Mouse (Mus musculus): ENCODE measurements around the gene Ctnna3. TPM values are rescaled to one million over a fixed set of nuclear protein-coding genes. Genes with fewer than 3 reads are reported as not detected.

Ctnna3 gene
- polyA plus RNA-seq, 1 experiment from 2014 or later: 18.5 TPM

GRCm38 (mm10) chr10:64082345-64082744, 652.4 kb downstream of the Ctnna3 start:
- WGBS: 69% methylated on average over 3 of the region's 3 CpGs
- no peak overlapping the region for H3K4me3 ChIP-seq

GRCm38 (mm10) chr10:64083813-64084212, 653.9 kb downstream of the Ctnna3 start:
- no peak overlapping the region for H3K4me2 ChIP-seq
- 50% methylated on average over 11 of the region's 11 CpGs for WGBS
- H3K9ac ChIP-seq: no peak overlapping the region

More at GRCm38 (mm10) chr10:64082345-64082744, 652.4 kb downstream of the Ctnna3 start:
- no peak for ATAC-seq (ENCODE audit: extremely low read depth, insufficient number of reproducible peaks, low FRiP score, low TSS enrichment)
- Histone ChIP-seq H3K4me2 (no peak overlapping the region), H3K4me1 (peaks cover 11% of the 10 kb centered on the region), H3K9ac (no peak overlapping the region), H3K27ac (replicated peaks) (no peak overlapping the region), H3K27me3 (replicated peaks) (no peaks in the 10 kb centered on the region; the same call in 1 of the 2 replicates), H3K9me3 (no peaks in the 10 kb centered on the region), H3K36me3 (no peaks in the 10 kb centered on the region)

GRCm38 (mm10) chr10:64084465-64084864, 654.6 kb downstream of the Ctnna3 start:
- no peaks in the 10 kb centered on the region for H3K36me3 ChIP-seq
- H3K9ac ChIP-seq: no peak overlapping the region
- H3K9me3 ChIP-seq: no peaks in the 10 kb centered on the region
- H3K27me3 ChIP-seq (replicated peaks): peaks cover 16% of the 10 kb centered on the region
- H3K4me2 ChIP-seq: no peak overlapping the region
- H3K4me3 ChIP-seq: no peak overlapping the region
- no peak for ATAC-seq (ENCODE audit: extremely low read depth, insufficient number of reproducible peaks, low FRiP score, low TSS enrichment)
- peaks cover 19% of the 10 kb centered on the region for H3K4me1 ChIP-seq
- H3K27ac ChIP-seq (replicated peaks): no peak overlapping the region
- 44% methylated on average over 4 of the region's 4 CpGs for WGBS

More at GRCm38 (mm10) chr10:64083813-64084212, 653.9 kb downstream of the Ctnna3 start:
- Histone ChIP-seq H3K27me3 (replicated peaks) (peaks cover 12% of the 10 kb centered on the region), H3K4me3 (no peak overlapping the region), H3K36me3 (no peaks in the 10 kb centered on the region), H3K27ac (replicated peaks) (no peak overlapping the region), H3K4me1 (peaks cover 19% of the 10 kb centered on the region), H3K9me3 (no peaks in the 10 kb centered on the region)
- no peak for ATAC-seq (ENCODE audit: extremely low read depth, insufficient number of reproducible peaks, low FRiP score, low TSS enrichment)

- Histone ChIP-seq H3K27me3 (replicated peaks) (peaks cover 19% of the 10 kb centered on the region), H3K9me3 (no peaks in the 10 kb centered on the region), H3K9ac (no peak overlapping the region), H3K4me1 (peaks cover 28% of the 10 kb centered on the region), H3K4me3 (no peak overlapping the region), H3K4me2 (peak overlapping the region; percentile 74; the same call in 1 of the 2 replicates), H3K36me3 (no peaks in the 10 kb centered on the region), H3K27ac (replicated peaks) (no peak overlapping the region)
- WGBS: 69% methylated on average over 16 of the region's 16 CpGs
- no peak for ATAC-seq (ENCODE audit: extremely low read depth, insufficient number of reproducible peaks, low FRiP score, low TSS enrichment)
Observed at GRCm38 (mm10) chr10:64086183-64086566, 656.3 kb downstream of the Ctnna3 start.

- Histone ChIP-seq H3K4me3 (peak overlapping the region; percentile 50), H3K9me3 (no peaks in the 10 kb centered on the region), H3K4me2 (peak overlapping the region; percentile 74), H3K9ac (peak overlapping the region; percentile 40; the same call in 1 of the 2 replicates), H3K27me3 (replicated peaks) (peaks cover 19% of the 10 kb centered on the region), H3K36me3 (no peaks in the 10 kb centered on the region), H3K27ac (replicated peaks) (no peak overlapping the region), H3K4me1 (peaks cover 28% of the 10 kb centered on the region)
- ATAC-seq (ENCODE audit: extremely low read depth, insufficient number of reproducible peaks, low FRiP score, low TSS enrichment): no peak
- WGBS: 5% methylated on average over 12 of the region's 12 CpGs
Observed at GRCm38 (mm10) chr10:64086567-64087391, 656.9 kb downstream of the Ctnna3 start.

- Histone ChIP-seq H3K9me3 (no peaks in the 10 kb centered on the region), H3K4me1 (peaks cover 28% of the 10 kb centered on the region), H3K27me3 (replicated peaks) (peaks cover 19% of the 10 kb centered on the region), H3K4me2 (peak overlapping the region; percentile 74), H3K9ac (peak overlapping the region; percentile 73), H3K4me3 (peak overlapping the region; percentile 50), H3K36me3 (no peaks in the 10 kb centered on the region), H3K27ac (replicated peaks) (no peak overlapping the region)
- 3% methylated on average over 12 of the region's 12 CpGs for WGBS
- no peak for ATAC-seq (ENCODE audit: extremely low read depth, insufficient number of reproducible peaks, low FRiP score, low TSS enrichment)
Observed at GRCm38 (mm10) chr10:64087521-64087920, 657.6 kb downstream of the Ctnna3 start.

- no peak overlapping the region for H3K27ac ChIP-seq (replicated peaks)
- ATAC-seq (ENCODE audit: extremely low read depth, insufficient number of reproducible peaks, low FRiP score, low TSS enrichment): no peak
- 7% methylated on average over 26 of the region's 26 CpGs for WGBS
- H3K4me3 ChIP-seq: peak overlapping the region; percentile 50
- no peaks in the 10 kb centered on the region for H3K9me3 ChIP-seq
- H3K4me2 ChIP-seq: peak overlapping the region; percentile 74
- H3K36me3 ChIP-seq: no peaks in the 10 kb centered on the region
- H3K4me1 ChIP-seq: peaks cover 28% of the 10 kb centered on the region
- H3K27me3 ChIP-seq (replicated peaks): peaks cover 19% of the 10 kb centered on the region
- peak overlapping the region; percentile 73 for H3K9ac ChIP-seq
Observed at GRCm38 (mm10) chr10:64087936-64088773, 658.3 kb downstream of the Ctnna3 start.

- WGBS: 35% methylated on average over 19 of the region's 19 CpGs
- no peak overlapping the region for H3K9ac ChIP-seq
- no peaks in the 10 kb centered on the region for H3K9me3 ChIP-seq
- no peak for ATAC-seq (ENCODE audit: extremely low read depth, insufficient number of reproducible peaks, low FRiP score, low TSS enrichment)
- no peaks in the 10 kb centered on the region for H3K36me3 ChIP-seq
- H3K27me3 ChIP-seq (replicated peaks): peaks cover 19% of the 10 kb centered on the region
- no peak overlapping the region for H3K27ac ChIP-seq (replicated peaks)
- peaks cover 28% of the 10 kb centered on the region for H3K4me1 ChIP-seq
- no peak overlapping the region for H3K4me3 ChIP-seq
- peak overlapping the region; percentile 74 for H3K4me2 ChIP-seq
Observed at GRCm38 (mm10) chr10:64088774-64089460, 659.0 kb downstream of the Ctnna3 start.

GRCm38 (mm10) chr10:64089680-64090460, 660.0 kb downstream of the Ctnna3 start, which contains the start of gene Lrrtm3:
Lrrtm3 (minus strand) TSS chr10:64090277.
- Histone ChIP-seq H3K36me3 (no peaks in the 10 kb centered on the region), H3K27me3 (replicated peaks) (peaks cover 19% of the 10 kb centered on the region), H3K9ac (peak within 1 kb of the TSS; percentile 62), H3K4me1 (peaks cover 28% of the 10 kb centered on the region), H3K27ac (replicated peaks) (no peak within 1 kb of the TSS), H3K9me3 (no peaks in the 10 kb centered on the region), H3K4me3 (peak within 1 kb of the TSS; percentile 39), H3K4me2 (peak within 1 kb of the TSS; percentile 70)
- WGBS: 5% methylated on average over 22 of the region's 22 CpGs
- no peak for ATAC-seq (ENCODE audit: extremely low read depth, insufficient number of reproducible peaks, low FRiP score, low TSS enrichment)

- Histone ChIP-seq H3K4me1 (no peaks in the 10 kb centered on the region), H3K9ac (no peak overlapping the region), H3K4me3 (no peak overlapping the region), H3K4me2 (no peak overlapping the region), H3K27me3 (replicated peaks) (no peaks in the 10 kb centered on the region), H3K9me3 (no peaks in the 10 kb centered on the region), H3K27ac (replicated peaks) (no peak overlapping the region), H3K36me3 (no peaks in the 10 kb centered on the region)
- 91% methylated on average over 1 of the region's 1 CpGs for WGBS
- ATAC-seq (ENCODE audit: extremely low read depth, insufficient number of reproducible peaks, low FRiP score, low TSS enrichment): no peak
Observed at GRCm38 (mm10) chr10:64096532-64096931, 666.6 kb downstream of the Ctnna3 start.

Data from heart, embryonic 13.5 days (tissue).